Mouse (Mus musculus): ENCODE measurements at regions not wholly inside any gene's neighbourhood (a gene's known extent, or its start where the extent isn't known, plus 50 kb on each side); places are given as distances from the start of the nearest gene placed in this dataset.
"Not testable (repeated sequence)": the region's sequence is repeated elsewhere in the genome, so short reads cannot be mapped to it uniquely, and the experiment has no call there.

- DNase-seq (ENCODE audit: low read depth), result no peak
These were observed 278.4 kb downstream of the Cyp26b1 start for GRCm38 (mm10) chr6:84315175-84315912.

DNA sequence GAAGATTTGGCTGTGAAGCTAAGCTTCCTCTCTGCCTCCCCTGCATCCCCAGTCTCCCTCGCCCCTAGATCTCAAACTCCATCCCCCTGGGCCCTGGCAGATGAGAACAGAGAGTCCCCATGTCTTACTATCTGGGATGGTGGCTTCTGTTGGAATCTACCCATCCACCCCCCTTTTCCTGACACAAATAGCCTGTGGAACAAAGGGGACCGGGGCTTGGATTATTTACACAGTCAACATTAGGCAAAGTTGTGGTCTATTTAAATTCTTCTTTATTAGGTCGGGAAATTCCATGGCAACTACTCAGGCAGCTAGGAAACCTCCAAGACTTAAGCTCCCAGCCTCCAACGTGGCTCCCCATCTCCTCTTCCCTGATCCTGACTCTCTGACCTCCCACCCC, 279.9 kb downstream of the Cyp26b1 start:
- DNase-seq (ENCODE audit: low read depth), result no peak

DNA sequence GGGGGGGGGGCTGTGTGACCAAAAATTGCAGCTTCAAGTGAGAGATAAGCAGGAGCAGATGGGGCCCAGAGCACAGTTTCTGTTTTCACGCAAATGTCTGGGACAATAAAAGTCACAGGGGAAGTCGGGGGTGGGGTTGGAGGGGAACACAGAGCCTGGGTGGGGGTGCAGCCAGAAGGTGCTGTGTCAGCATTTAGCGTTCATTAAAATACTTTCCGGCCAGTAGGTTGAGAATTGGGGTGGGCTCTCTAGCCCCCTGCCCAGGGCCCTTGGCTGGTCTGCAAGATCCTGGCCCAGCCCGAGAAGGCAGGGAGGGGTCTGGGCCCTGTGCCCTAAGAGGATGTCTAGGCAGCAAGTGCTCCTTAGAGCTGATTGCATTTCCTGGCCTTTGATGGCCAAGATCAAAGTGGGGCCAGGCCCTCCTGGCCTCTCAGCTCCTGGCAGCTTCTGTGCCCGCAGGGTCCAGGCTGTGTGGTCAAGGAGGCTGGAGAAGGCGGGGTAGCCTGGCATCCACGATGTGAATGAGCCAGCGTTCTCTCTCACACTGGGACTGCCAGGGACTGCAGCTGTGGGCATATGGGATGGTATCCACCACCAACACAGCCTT, 283.0 kb downstream of the Cyp26b1 start:
- DNase-seq (ENCODE audit: low read depth), result no peak

GRCm38 (mm10) chr6:84307556-84307955, 286.2 kb downstream of the Cyp26b1 start:
- no peak for DNase-seq (ENCODE audit: low read depth)

GRCm38 (mm10) chr6:84306585-84306984, 287.1 kb downstream of the Cyp26b1 start:
- DNase-seq (ENCODE audit: low read depth), result no peak

GRCm38 (mm10) chr6:84305093-84305492, 288.6 kb downstream of the Cyp26b1 start:
- DNase-seq (ENCODE audit: low read depth), result no peak

DNA sequence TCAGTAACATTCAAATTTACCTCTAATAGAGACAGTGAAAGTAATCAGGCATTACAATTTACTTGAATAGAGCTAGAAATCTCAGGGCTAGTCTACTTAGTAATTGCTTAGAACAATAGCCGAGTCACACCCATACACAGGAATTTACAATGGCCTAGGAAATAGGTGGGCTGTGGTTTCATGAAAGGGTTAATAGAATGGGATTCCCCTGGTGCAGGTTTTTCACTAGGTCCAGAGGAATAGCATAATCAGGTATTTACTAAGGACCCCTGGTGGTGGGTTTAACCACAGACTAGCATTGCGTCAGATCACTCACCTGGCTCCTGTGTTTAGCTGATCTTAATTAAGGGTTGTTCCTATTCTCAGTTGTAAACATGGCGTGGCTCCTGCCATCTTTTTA, 290.8 kb downstream of the Cyp26b1 start:
- DNase-seq (ENCODE audit: low read depth), result not testable (repeated sequence)

GRCm38 (mm10) chr6:84299936-84300335, 291.5 kb downstream of the Dysf start:
- DNase-seq (ENCODE audit: low read depth), result no peak

DNA sequence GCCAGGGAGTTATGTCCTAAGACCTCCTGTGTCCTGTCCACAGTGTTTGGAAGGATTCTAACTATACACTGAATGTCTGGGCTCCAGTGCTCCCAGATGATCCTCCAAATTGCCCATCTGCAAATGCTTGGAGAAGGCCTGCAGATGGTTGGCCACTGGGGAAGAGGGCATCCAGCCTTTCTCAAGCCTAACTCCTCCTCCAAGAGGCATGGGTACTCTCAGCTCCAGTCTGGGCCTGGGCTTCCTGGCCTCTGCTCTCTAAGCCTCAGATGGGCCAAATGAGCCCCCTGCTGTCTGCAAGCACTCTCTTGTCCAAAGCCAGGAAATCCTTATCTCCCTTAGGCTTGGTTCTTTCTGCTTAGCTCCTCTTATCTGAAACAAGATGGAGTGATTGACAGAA, 290.8 kb downstream of the Dysf start:
- no peak for DNase-seq (ENCODE audit: low read depth)

DNA sequence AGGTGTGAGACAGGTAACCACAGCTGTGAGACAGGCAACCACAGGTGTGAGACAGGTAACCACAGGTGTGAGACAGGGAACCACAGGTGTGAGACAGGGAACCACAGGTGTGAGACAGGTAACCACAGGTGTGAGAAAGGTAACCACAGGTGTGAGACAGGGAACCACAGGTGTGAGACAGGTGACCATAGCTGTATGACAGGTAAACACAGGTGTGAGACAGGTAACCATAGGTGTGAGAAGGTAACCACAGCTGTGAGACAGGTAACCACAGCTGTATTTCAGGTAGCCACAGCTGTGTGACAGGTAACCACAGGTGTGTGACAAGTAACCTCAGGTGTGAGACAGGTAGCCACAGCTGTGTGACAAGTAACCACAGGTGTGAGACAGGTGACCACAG, 265.5 kb downstream of the Dysf start:
- DNase-seq (ENCODE audit: low read depth), result not testable (repeated sequence)

DNA sequence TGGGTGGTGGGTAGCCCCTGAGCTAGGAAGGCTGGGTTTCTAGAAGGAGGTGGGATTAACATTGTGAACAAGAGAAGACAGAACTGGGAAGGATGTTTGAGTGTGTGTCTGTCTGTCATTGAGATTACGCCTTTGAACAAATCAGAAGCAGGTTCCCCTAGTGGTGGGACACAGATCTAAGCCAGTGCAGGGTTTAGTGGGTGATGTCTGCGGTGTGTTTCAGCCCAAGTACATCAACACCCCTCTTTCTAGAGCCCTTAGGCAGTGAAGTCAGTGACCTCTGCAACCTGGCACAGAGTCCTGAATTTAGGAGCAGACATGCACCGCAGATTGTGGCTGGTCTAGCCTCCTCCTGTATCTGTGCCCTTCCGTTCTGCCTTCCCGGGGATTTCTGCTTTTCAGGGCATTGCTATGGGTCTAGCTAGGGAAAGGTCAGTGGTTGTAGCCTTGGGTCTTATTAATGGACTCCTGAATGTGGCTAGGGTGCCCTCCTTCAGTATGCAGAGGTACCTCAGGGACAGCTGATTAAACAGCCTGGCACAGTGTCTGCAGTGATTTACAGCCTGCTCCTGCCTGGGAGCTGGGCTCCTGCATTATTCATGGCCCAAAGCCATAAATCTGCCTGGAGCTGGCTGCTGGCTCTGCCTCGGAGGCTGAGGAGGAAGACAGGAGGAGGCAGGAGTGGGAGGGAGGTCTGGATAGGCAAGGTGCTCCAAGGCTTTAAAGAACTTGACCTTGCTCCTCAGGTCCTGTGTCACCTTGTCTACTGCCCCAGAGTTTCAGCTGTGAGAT, 264.3 kb downstream of the Dysf start:
- no peak for DNase-seq (ENCODE audit: low read depth)

- no peak for DNase-seq (ENCODE audit: low read depth)
These were observed 263.6 kb downstream of the Dysf start for GRCm38 (mm10) chr6:84271966-84272365.

DNA sequence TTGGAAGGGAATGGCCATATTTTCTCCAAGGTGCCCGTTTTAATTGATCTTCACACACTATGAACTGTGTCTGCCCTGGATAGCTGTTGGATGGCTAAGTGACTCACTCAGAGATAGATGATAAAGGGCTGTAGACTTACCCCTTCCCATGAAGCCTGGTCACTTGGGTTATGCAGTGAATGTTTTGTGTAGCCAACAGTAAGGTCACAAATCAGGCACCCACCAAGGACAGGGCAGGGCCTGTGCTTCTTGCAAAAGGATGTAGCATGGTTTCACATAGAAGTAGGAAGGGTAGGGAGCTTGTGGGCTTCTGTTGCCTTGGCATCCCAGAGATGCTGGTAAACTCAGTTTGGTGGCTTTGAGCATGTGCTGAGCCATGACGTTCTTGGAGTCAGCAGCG, 263.1 kb downstream of the Dysf start:
- DNase-seq (ENCODE audit: low read depth), result no peak

GRCm38 (mm10) chr6:84270518-84271165, 262.3 kb downstream of the Dysf start:
- DNase-seq (ENCODE audit: low read depth), result no peak

- no peak for DNase-seq (ENCODE audit: low read depth)
These were observed 261.1 kb downstream of the Dysf start for GRCm38 (mm10) chr6:84269478-84269877.

DNA sequence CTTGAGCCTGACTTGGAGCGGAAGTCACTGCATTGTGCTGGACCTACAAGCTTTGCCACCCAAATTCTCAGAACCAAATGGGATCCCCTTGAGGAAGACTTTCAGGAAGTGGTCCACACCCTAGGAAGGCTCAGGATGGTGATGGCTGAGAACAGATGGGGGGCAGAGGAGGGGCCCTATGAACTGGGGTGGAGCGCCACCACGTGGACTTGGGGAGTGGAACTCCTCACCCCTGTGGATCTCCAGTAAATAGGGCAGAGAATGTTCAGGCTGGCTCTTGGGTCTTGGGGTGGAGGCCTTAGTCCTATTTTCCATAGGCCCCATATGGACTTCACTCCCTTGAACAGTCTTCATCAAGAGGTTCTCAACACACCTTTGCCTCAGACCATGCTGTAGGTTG, 260.6 kb downstream of the Dysf start:
- no peak for DNase-seq (ENCODE audit: low read depth)

DNA sequence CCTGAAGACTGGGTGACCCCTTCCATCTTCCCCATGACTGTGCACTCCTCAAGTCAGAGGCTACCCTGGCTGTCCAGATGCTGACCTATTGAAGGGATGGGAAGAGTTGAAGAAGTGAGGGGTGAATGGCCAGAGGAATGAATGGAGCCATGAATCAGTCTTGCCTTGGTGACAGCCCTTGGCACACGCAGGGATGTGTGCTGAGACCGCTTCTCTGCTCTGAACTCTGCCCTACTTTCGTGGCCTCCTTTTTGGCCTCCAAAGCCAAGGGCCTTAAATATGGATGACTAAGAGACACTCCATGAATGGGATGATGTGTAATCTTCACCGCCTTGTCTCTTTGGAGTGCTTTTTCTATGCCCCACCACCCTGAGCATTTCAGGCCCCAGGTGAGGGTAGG, 259.7 kb downstream of the Dysf start:
- DNase-seq (ENCODE audit: low read depth), result no peak

DNA sequence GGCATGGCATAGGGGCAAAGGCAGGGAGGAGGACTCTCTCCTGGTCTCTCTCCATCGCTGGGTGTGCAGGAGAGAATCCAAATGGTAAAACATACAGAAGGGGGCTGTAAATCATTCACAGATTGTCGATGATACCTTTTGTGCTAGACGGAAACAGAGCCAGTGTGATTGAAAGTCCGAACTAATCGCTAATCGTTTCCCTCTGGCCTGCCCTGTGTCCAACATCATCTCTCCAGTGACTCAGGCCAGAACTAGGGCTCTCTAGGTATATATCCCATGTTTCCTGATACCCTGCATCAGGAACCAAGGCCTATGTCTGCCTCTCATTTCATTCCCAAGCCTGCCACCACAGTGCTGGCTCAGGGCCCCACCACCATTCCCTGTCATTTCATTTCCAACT, 259.1 kb downstream of the Dysf start:
- no peak for DNase-seq (ENCODE audit: low read depth)

- no peak for DNase-seq (ENCODE audit: low read depth)
These were observed 258.3 kb downstream of the Dysf start for GRCm38 (mm10) chr6:84266736-84267135.

GRCm38 (mm10) chr6:84264681-84265080, 256.3 kb downstream of the Dysf start:
- no peak for DNase-seq (ENCODE audit: low read depth)

DNA sequence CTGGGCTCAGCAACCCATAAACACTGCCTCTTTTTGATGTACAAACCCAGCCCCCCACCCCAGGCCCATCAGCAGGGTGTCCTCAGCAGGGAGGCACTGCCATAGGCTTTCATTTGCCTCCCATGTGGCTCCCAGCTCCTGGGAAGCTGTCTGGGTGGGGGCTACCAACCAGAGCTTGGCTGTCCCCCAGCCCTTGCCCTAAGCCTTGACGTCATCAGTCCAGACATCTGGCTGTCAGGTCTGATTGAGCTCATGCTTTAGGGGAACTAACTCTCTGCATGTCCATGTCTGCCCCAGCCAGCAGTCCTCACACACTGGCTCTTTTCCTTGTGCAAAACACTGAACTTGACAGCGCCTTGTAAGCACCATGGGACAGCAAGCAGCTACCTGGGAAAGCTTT, 255.3 kb downstream of the Dysf start:
- DNase-seq (ENCODE audit: low read depth), result no peak

DNA sequence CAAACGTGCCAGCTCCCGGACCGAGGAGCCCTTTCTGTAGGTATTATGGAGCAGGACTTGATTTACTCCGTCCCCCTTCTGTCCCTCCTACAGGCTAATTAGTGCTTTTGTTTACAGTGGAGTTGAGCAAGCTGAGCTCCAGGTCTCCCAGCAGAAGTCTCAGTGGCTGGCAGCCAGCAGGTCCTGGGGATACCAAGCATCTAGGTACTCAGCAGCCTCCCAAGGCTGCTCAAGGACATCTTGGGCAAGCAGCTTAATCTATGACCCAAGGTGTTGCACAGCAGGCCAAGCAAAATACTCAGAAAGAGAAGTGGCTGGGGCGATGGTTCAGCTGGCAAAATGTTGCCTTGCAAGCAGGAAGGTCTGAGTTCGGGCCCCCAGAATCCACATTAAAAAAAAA, 254.4 kb downstream of the Dysf start:
- DNase-seq (ENCODE audit: low read depth), result no peak

DNA sequence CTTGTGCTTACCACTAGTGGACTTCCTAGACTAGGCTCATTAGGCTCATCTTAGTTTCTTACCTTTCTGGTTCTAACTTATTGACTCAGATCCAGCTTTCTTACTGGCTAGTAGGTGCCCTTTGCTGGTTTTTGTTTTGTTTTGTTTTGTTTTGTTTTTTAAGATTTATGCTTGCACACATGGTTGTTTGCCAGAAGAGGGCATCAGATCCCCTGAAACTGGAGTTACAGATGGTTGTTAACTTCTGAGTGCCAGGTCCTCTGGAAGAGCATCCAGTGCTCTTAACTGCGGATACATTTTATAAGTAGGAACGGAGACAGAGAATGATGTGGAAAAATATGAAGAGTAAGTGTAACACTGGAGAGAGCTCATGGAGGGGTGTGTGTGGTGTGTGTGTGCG, 253.1 kb downstream of the Dysf start:
- no peak for DNase-seq (ENCODE audit: low read depth)
